Mouse (Mus musculus) embryonic facial prominence, embryonic 11.5 days (tissue): ENCODE measurements around the gene Pdzrn4. TPM values are rescaled to one million over a fixed set of nuclear protein-coding genes. Genes with fewer than 3 reads are reported as not detected.

ENCODE experiments used
- ATAC-seq: fragments of 200-750 bp; cut with Nextera tagmentation; replicated peaks from 2 replicates; pipeline ENCODE4 v1.8.0; 2017; ENCODE audit warnings: low read depth; ENCODE audit not compliant: insufficient number of reproducible peaks, low FRiP score, low TSS enrichment
- DNase-seq: peaks from one replicate; pipeline ENCODE4 v3.0.0-alpha.2; 2015; ENCODE audit warnings: low spot score
- H3K27ac ChIP-seq: fragments of 300-500 bp; sonication (generic); replicated peaks from 2 replicates; pipeline ENCODE4 v1.5.1; 2014; ENCODE audit warnings: mild to moderate bottlenecking, low read depth, low read length, control low read depth
- H3K27me3 ChIP-seq: fragments of 300-500 bp; sonication (generic); 2 replicates; pipeline ENCODE4 v1.6.1; 2014; ENCODE audit warnings: mild to moderate bottlenecking, low read length, moderate library complexity, mixed read lengths; ENCODE audit not compliant: control insufficient read depth, insufficient read depth
- H3K36me3 ChIP-seq: fragments of 300-500 bp; sonication (generic); replicated peaks from 2 replicates; pipeline ENCODE4 v1.6.1; 2014; ENCODE audit warnings: low read depth, mild to moderate bottlenecking, low read length, moderate library complexity, mixed read lengths; ENCODE audit not compliant: control insufficient read depth, insufficient read depth
- H3K4me1 ChIP-seq: fragments of 300-500 bp; sonication (generic); 2 replicates; pipeline ENCODE4 v1.6.1; 2014; ENCODE audit warnings: low read length, mixed read lengths; ENCODE audit not compliant: control insufficient read depth, insufficient read depth
- H3K4me2 ChIP-seq: fragments of 300-500 bp; sonication (generic); 2 replicates; pipeline ENCODE4 v1.6.1; 2014; ENCODE audit warnings: low read depth, mild to moderate bottlenecking, control low read depth, low read length, moderate library complexity
- H3K4me3 ChIP-seq: fragments of 300-500 bp; sonication (generic); 2 replicates; pipeline ENCODE4 v1.5.1; 2014; ENCODE audit warnings: low read depth, low read length, control low read depth
- H3K9ac ChIP-seq: fragments of 300-500 bp; sonication (generic); replicated peaks from 2 replicates; pipeline ENCODE4 v1.6.1; 2014; ENCODE audit warnings: mild to moderate bottlenecking, control low read depth, low read length
- H3K9me3 ChIP-seq: fragments of 300-500 bp; sonication (generic); replicated peaks from 2 replicates; pipeline ENCODE4 v1.6.1; 2016; ENCODE audit warnings: mild to moderate bottlenecking, low read length, inconsistent platforms, mixed read lengths; ENCODE audit not compliant: control insufficient read depth
- WGBS: fragments of 180-500 bp; shearing (Covaris S2); extraction: QIAGEN DNeasy Blood & Tissue Kit; methylation state at CpG from one replicate; pipeline ENCODE4 v1.1.7; 2014; 5-methylcytosine and 5-hydroxymethylcytosine counted together
- polyA plus RNA-seq: library from polyadenylated mRNA; unstranded; fragments of >200 nt; fragmentation: Nextera tagmentation; extraction: Ambion mirVana; gene quantifications from 2 replicates; pipeline ENCODE4 v1.2.1, GENCODE M21; 2014

Pdzrn4 gene
- polyA plus RNA-seq, 1 experiment from 2014 or later: 2.8 TPM

DNA sequence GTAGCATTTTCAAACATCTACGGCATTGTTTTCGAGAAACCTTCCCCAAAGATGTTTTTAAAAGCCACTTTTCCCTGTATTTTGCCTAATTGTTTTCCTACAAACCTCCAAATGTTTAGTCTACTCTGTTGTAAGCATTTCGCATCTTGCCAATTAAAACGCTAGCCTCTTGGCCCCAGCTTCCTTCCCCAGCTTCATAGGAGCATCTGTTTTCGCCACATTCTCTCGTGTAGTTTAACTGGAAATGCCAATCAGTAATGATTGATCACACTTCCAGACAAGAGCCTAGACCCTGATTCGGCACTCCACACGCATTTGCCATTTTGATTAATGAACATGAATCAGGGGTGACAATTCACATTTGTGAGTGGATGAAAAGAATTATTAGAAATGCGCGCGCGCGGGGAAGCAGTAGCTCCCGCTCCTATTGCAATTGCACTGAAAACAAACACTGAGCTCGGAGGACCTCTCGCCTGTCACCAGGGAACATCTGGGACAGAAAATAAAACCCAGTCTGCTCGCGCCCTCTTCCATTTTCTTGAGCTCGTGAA, 45.0 kb downstream of the Pdzrn4 start:
- Histone ChIP-seq H3K4me2 (no peak overlapping the region), H3K4me3 (no peak overlapping the region), H3K27ac (no peak overlapping the region), H3K36me3 (no peaks in the 10 kb centered on the region), H3K27me3 (no peaks in the 10 kb centered on the region), H3K9ac (no peak overlapping the region), H3K4me1 (no peaks in the 10 kb centered on the region), H3K9me3 (no peaks in the 10 kb centered on the region)
- no peak for DNase-seq
- no peak for ATAC-seq
- 62% methylated on average over 19 of the region's 19 CpGs for WGBS

DNA sequence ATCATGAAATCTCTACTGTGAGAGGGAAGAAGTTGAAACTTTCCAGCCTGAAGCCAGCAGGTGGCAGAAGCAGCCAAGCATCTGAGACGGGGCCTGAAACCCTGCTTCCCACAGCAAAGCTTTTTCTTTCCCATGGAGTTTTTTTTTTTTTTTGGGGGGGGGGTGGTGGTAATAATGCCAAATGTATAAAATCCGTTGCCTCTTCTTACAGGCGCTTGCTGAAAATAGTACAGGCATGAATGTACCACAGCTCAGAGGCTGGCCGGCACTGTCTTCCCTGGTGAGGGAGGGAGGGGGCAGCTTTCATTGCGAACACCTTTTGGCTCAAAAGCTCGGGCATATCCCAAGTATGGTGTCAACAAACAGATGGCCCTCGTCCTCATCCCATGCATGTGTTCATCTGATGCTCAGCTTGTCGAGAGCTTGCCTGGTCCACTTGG, 51.0 kb downstream of the Pdzrn4 start:
- Histone ChIP-seq H3K9me3 (no peaks in the 10 kb centered on the region), H3K9ac (no peak overlapping the region), H3K27ac (no peak overlapping the region), H3K36me3 (no peaks in the 10 kb centered on the region), H3K4me2 (no peak overlapping the region), H3K4me1 (no peaks in the 10 kb centered on the region), H3K27me3 (no peaks in the 10 kb centered on the region), H3K4me3 (no peak overlapping the region)
- DNase-seq (peak; percentile 62), ATAC-seq (no peak)
- 45% methylated on average over 8 of the region's 8 CpGs for WGBS

DNA sequence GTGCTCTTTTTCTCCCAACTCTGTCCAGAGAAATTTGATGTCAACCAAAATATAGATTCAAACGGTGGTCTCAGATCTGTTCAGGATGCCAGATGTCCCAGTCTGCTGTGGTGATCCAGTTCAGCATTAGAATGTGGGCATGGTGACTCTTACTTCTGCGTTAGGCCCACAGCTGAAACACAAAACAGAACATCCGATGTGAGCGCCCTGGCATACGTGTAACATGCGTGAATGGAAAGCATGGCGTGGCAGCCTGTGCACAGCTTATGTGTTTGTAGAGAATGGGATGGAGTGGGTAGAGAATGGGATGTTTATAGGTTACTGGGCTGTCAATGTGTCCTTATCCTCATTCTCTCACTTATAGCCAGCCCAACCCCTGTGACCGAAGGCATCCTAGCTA, 52.4 kb downstream of the Pdzrn4 start:
- DNase-seq: no peak
- Histone ChIP-seq H3K9ac (no peak overlapping the region), H3K9me3 (no peaks in the 10 kb centered on the region), H3K4me3 (no peak overlapping the region), H3K27me3 (no peaks in the 10 kb centered on the region), H3K4me2 (no peak overlapping the region), H3K27ac (no peak overlapping the region), H3K36me3 (no peaks in the 10 kb centered on the region), H3K4me1 (no peaks in the 10 kb centered on the region)
- no peak for ATAC-seq
- 94% methylated on average over 8 of the region's 8 CpGs for WGBS

DNA sequence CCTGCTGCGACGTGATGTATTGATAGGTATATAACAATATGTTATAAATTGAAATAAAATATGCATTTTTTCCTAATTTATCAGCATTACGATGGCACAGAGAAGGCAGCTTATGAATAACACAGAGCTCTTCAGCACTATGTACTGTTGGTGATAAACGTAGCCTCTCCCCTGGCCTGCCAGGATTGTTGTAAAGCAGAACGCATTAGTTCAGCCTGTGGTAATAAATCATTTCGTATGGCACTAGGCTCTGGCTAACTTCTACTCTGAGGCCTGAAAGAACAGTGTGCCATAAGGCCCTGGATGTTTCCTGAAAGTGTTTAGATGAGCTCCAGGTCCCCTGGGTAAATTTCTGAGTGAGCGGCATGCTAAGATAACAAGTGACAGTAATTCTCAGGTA, 55.9 kb downstream of the Pdzrn4 start:
- H3K27me3 ChIP-seq: no peaks in the 10 kb centered on the region
- H3K4me3 ChIP-seq: no peak overlapping the region
- WGBS: 84% methylated on average over 7 of the region's 7 CpGs
- no peaks in the 10 kb centered on the region for H3K9me3 ChIP-seq
- H3K4me2 ChIP-seq: no peak overlapping the region
- no peak overlapping the region for H3K9ac ChIP-seq
- no peak for ATAC-seq
- DNase-seq: no peak
- H3K27ac ChIP-seq: no peak overlapping the region
- H3K4me1 ChIP-seq: no peaks in the 10 kb centered on the region
- H3K36me3 ChIP-seq: no peaks in the 10 kb centered on the region

DNA sequence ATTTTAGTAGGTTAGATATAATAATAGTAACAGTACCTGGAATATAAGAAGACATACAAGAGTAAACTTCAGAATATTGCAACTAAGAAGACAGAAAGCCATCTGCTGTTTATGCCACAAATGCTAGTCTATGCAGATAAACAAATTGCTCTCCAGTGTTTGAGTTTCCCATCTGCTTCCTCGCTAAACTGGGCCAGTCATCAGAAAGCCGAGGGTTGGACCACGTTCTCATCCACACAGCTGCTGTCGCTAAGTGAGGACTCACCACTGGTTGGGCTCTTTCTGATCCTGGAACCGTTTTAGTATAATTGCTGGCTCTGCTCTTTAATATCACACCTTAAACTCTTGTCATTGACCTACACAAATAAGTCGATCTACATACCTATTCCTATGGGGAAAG, 85.5 kb downstream of the Pdzrn4 start:
- H3K4me3 ChIP-seq: no peak overlapping the region
- no peak overlapping the region for H3K4me2 ChIP-seq
- ATAC-seq (no peak), DNase-seq (no peak)
- H3K27ac ChIP-seq: no peak overlapping the region
- no peaks in the 10 kb centered on the region for H3K27me3 ChIP-seq
- no peaks in the 10 kb centered on the region for H3K36me3 ChIP-seq
- 79% methylated on average over 6 of the region's 6 CpGs for WGBS
- no peak overlapping the region for H3K9ac ChIP-seq
- no peaks in the 10 kb centered on the region for H3K9me3 ChIP-seq
- H3K4me1 ChIP-seq: no peaks in the 10 kb centered on the region

DNA sequence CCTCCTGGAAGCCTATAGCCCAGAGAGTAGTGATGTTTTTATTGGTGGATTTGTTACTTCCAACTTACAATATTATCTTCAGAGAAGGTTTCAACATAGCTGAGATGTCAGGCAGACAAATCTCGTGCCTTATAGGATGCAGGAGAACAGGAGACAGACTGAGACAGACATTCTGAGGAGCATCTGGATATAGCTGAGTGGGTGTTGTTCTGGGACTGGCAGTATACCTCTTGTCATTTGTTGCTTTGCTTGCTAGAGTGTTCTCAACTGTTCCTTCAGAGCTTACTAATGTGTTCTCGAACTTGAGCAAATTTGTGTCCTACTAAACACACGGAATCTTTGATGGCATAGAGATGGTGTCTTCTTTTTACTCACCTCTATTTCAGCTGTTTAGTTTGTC, 94.7 kb downstream of the Pdzrn4 start:
- WGBS: 90% methylated on average over 3 of the region's 3 CpGs
- Histone ChIP-seq H3K9ac (no peak overlapping the region), H3K27me3 (no peaks in the 10 kb centered on the region), H3K4me1 (no peaks in the 10 kb centered on the region), H3K27ac (no peak overlapping the region), H3K36me3 (no peaks in the 10 kb centered on the region), H3K9me3 (no peaks in the 10 kb centered on the region), H3K4me3 (no peak overlapping the region), H3K4me2 (no peak overlapping the region)
- DNase-seq (no peak), ATAC-seq (no peak)

DNA sequence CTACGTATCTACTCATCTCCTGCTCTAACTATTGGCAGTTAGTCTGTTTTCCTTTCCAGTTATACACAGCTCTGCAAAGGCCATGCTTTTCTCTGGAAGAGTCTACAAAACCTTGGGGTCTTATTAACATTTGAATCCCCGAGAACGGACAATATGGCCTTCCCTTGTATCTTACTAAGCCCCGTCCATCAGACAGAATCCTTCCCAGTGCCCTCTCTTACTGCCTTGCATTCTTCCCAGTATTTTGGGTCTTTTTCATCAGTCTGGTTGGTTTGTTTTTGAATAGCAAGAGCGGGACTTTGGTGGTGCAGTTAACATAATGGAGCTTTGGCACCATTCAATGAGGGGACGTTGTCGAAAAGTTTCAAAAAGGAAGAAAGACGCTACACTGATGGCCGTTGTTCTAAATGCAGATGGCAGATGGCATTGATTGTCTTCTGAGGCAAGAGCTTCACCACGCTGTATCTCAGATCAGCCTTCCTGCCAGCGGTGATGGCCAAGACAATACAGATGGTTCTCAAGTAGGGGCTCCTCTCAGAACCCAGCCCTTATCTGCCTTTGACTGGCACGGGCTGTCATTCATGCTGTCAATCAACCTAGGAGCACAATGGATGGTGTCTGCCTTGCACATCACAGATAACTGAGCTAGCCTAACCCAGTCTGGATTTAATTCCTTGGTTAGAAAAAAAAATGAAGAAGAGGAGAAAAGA, 98.9 kb downstream of the Pdzrn4 start:
- 0 out of 2 replicates have a peak, but pooled peaks have one; percentile 44 for ATAC-seq
- H3K4me2 ChIP-seq: no peak overlapping the region
- WGBS: 83% methylated on average over 12 of the region's 12 CpGs
- no peak overlapping the region for H3K9ac ChIP-seq
- no peaks in the 10 kb centered on the region for H3K4me1 ChIP-seq
- DNase-seq: no peak
- no peak overlapping the region for H3K27ac ChIP-seq
- H3K4me3 ChIP-seq: no peak overlapping the region
- H3K9me3 ChIP-seq: no peaks in the 10 kb centered on the region
- no peaks in the 10 kb centered on the region for H3K36me3 ChIP-seq
- no peaks in the 10 kb centered on the region for H3K27me3 ChIP-seq

DNA sequence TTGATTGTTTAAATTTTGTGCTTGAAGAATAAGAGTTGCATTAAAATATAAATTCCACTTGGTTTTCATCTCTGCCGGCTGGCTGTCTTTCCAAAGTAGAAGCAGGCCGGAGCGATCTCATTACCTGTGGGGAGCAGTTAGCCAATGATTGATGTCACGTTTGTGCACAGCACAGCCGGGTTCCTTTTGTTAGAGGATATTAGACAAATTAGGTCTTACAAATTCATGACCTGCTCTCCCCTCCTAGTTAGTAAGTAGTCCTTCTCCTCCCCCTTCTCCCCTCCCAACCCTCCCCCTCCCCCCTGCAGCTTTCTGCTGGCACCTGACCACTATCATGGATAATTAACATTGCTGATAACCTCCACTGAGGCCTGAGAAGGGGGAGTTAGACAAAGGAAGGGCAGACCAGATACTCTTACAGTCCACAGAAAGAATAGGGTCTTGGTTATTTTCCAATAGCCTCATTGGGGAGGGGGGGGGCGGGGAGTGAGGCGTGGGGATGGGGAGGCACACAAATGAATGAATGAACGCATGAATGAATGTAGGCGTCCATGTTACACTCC, 103.7 kb downstream of the Pdzrn4 start:
- H3K4me3 ChIP-seq: no peak overlapping the region
- H3K4me2 ChIP-seq: no peak overlapping the region
- no peaks in the 10 kb centered on the region for H3K27me3 ChIP-seq
- no peak for DNase-seq
- H3K9me3 ChIP-seq: no peaks in the 10 kb centered on the region
- H3K36me3 ChIP-seq: no peaks in the 10 kb centered on the region
- no peak overlapping the region for H3K9ac ChIP-seq
- no peak for ATAC-seq
- H3K27ac ChIP-seq: no peak overlapping the region
- WGBS: 65% methylated on average over 9 of the region's 9 CpGs
- no peaks in the 10 kb centered on the region for H3K4me1 ChIP-seq
